In the genomic region with DNA sequence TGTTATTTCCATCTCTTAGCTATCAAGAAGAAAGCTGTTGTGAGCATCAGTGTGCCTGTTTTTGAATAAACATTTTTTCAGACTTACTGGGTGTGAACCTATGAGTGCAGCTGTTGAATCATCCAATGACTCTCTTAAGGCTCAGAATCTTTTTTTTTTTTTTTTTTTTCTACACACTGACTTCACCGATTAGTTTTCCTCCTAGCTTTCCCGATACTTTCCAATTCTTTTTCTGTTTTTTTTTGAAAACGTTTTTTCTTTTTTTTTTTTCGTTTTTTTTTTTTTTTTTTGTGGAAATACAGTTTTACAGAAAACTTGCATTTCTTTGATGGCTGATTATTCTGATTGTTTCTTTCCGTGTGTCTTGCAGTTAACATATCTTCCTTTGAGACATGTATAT, we compare ENCODE assay signal across 23 mouse cellular contexts.
"Had no signal": no experiment of that assay in that cellular context is flagged by ENCODE, and none has a peak within 500 bp of the region (broad histone marks: within the 10 kb centered on the region; RNA-seq: fewer than 3 reads in every experiment).

No protein-coding gene starts in this region.

- H3K4me3 ChIP-seq: embryonic facial prominence, embryonic 10.5 days; embryonic facial prominence, embryonic 12.5 days; embryonic facial prominence, embryonic 13.5 days; embryonic facial prominence, embryonic 15.5 days; erythroblast, embryonic 14.5 days; forebrain, embryonic 10.5 days; forebrain, embryonic 12.5 days; forebrain, embryonic 13.5 days; forebrain, embryonic 15.5 days; gastrocnemius, adult 2 months; heart, adult 2 months had no signal

- H3K27ac ChIP-seq: embryonic facial prominence, embryonic 10.5 days; embryonic facial prominence, embryonic 12.5 days; embryonic facial prominence, embryonic 13.5 days; embryonic facial prominence, embryonic 15.5 days; forebrain, embryonic 10.5 days; forebrain, embryonic 12.5 days; forebrain, embryonic 13.5 days; forebrain, embryonic 15.5 days; gastrocnemius, adult 2 months; heart, adult 2 months had no signal

- H3K27me3 ChIP-seq: embryonic facial prominence, embryonic 12.5 days; embryonic facial prominence, embryonic 13.5 days; embryonic facial prominence, embryonic 15.5 days; forebrain, embryonic 12.5 days; forebrain, embryonic 13.5 days; forebrain, embryonic 15.5 days had no signal

- DNase-seq: cerebellum, adult 9-11 months; cerebellum, postnatal 10 days; cerebellum, postnatal 14 days; cerebellum, postnatal 25 days; cerebellum, postnatal 36 days; embryo, embryonic 11 days; forebrain, postnatal 0 days; gastrocnemius, adult 2 months; gastrocnemius, postnatal 10 days; gastrocnemius, postnatal 14 days; gastrocnemius, postnatal 25 days; gastrocnemius, postnatal 36 days; heart, adult 18-20 months; heart, adult 2 months had no signal

- H3K4me1 ChIP-seq: embryonic facial prominence, embryonic 10.5 days; embryonic facial prominence, embryonic 12.5 days; embryonic facial prominence, embryonic 13.5 days; embryonic facial prominence, embryonic 15.5 days; forebrain, embryonic 10.5 days; forebrain, embryonic 12.5 days; forebrain, embryonic 13.5 days; forebrain, embryonic 15.5 days had no signal

- H3K9ac ChIP-seq: embryonic facial prominence, embryonic 12.5 days; embryonic facial prominence, embryonic 13.5 days; embryonic facial prominence, embryonic 15.5 days; forebrain, embryonic 12.5 days; forebrain, embryonic 13.5 days; forebrain, embryonic 15.5 days; forebrain, postnatal 0 days had no signal

- H3K36me3 ChIP-seq: embryonic facial prominence, embryonic 10.5 days; embryonic facial prominence, embryonic 12.5 days; embryonic facial prominence, embryonic 13.5 days; embryonic facial prominence, embryonic 15.5 days; forebrain, embryonic 10.5 days; forebrain, embryonic 12.5 days; forebrain, embryonic 15.5 days had no signal

- H3K4me2 ChIP-seq: embryonic facial prominence, embryonic 12.5 days; embryonic facial prominence, embryonic 13.5 days; embryonic facial prominence, embryonic 15.5 days; forebrain, embryonic 12.5 days; forebrain, embryonic 13.5 days; forebrain, embryonic 15.5 days had no signal

- H3K9me3 ChIP-seq: embryonic facial prominence, embryonic 10.5 days; embryonic facial prominence, embryonic 12.5 days; embryonic facial prominence, embryonic 13.5 days; embryonic facial prominence, embryonic 15.5 days; forebrain, embryonic 10.5 days; forebrain, embryonic 12.5 days; forebrain, embryonic 13.5 days; forebrain, embryonic 15.5 days had no signal
